Mouse (Mus musculus) embryonic facial prominence, embryonic 13.5 days (tissue): ENCODE data around the gene Pes1. TPM values are rescaled to one million over a fixed set of nuclear protein-coding genes. Genes with fewer than 3 reads are reported as not detected.

Experiments
- ATAC-seq: fragments of 200-750 bp; cut with Nextera tagmentation; 2 replicates; pipeline ENCODE4 v1.8.0; 2017; ENCODE audit warnings: low read depth; ENCODE audit not compliant: insufficient number of reproducible peaks, insufficient read depth, low FRiP score, low TSS enrichment
- H3K27ac ChIP-seq: fragments of 300-500 bp; sonication (generic); 2 replicates; pipeline ENCODE4 v1.5.1; 2015; ENCODE audit warnings: moderate library complexity, mild to moderate bottlenecking, inconsistent platforms
- H3K27me3 ChIP-seq: fragments of 300-500 bp; sonication (generic); 2 replicates; pipeline ENCODE4 v1.6.1; 2015; ENCODE audit warnings: mild to moderate bottlenecking, inconsistent platforms
- H3K36me3 ChIP-seq: fragments of 300-500 bp; sonication (generic); 2 replicates; pipeline ENCODE4 v1.6.1; 2015; ENCODE audit warnings: mild to moderate bottlenecking, inconsistent platforms
- H3K4me1 ChIP-seq: fragments of 300-500 bp; sonication (generic); 2 replicates; pipeline ENCODE4 v1.6.1; 2015; ENCODE audit warnings: inconsistent platforms
- H3K4me2 ChIP-seq: fragments of 300-500 bp; sonication (generic); 2 replicates; pipeline ENCODE4 v1.6.1; 2015; ENCODE audit warnings: moderate library complexity, mild to moderate bottlenecking, inconsistent platforms
- H3K4me3 ChIP-seq: fragments of 300-500 bp; sonication (generic); 2 replicates; pipeline ENCODE4 v1.5.1; 2015; ENCODE audit warnings: mild to moderate bottlenecking, inconsistent platforms
- H3K9ac ChIP-seq: fragments of 300-500 bp; sonication (generic); 2 replicates; pipeline ENCODE4 v1.6.1; 2015; ENCODE audit warnings: mild to moderate bottlenecking, inconsistent platforms
- H3K9me3 ChIP-seq: fragments of 300-500 bp; sonication (generic); 2 replicates; pipeline ENCODE4 v1.6.1; 2016; ENCODE audit warnings: inconsistent platforms
- WGBS: fragments of 180-500 bp; shearing (Covaris S2); methylation state at CpG from one replicate; pipeline ENCODE4 v1.1.7; 2015; ENCODE audit warnings: mixed read lengths; 5-methylcytosine and 5-hydroxymethylcytosine counted together
- polyA plus RNA-seq: library from polyadenylated mRNA; unstranded; fragments of >200 nt; fragmentation: Nextera tagmentation; extraction: Ambion mirVana; gene quantifications from 2 replicates; pipeline ENCODE4 v1.2.1, GENCODE M21; 2015

The Pes1 gene
- polyA plus RNA-seq, 1 experiment from 2014 or later = 80.9 TPM

DNA sequence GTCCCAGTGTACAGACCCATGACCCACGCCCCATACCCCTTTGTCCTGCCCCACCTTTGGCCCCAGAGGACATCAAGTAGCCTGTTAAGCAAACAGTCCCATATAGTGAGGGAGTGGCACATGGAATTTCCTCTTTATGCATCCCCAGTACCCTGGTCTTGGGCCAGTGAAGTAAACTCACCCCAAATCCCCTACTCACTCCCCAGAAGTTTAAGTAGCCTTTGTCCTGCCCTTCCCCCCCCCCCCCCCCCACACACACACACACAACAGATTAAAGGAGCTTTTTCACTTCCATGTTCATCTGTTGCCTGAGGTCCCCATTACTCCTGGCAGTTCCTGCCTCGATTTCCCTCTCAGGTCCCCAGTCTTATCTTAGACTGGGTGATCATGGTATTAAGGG is 59.5 kb downstream of the Pes1 start:
- no peaks in the 10 kb centered on the region for H3K27me3 ChIP-seq
- ATAC-seq = no peak
- no peak overlapping the region for H3K4me2 ChIP-seq
- no peaks in the 10 kb centered on the region for H3K9me3 ChIP-seq
- no peak overlapping the region for H3K27ac ChIP-seq
- no peaks in the 10 kb centered on the region for H3K4me1 ChIP-seq
- WGBS = 78% methylated on average over 2 of the region's 2 CpGs
- no peak overlapping the region for H3K9ac ChIP-seq
- no peaks in the 10 kb centered on the region for H3K36me3 ChIP-seq
- H3K4me3 ChIP-seq = no peak overlapping the region

DNA sequence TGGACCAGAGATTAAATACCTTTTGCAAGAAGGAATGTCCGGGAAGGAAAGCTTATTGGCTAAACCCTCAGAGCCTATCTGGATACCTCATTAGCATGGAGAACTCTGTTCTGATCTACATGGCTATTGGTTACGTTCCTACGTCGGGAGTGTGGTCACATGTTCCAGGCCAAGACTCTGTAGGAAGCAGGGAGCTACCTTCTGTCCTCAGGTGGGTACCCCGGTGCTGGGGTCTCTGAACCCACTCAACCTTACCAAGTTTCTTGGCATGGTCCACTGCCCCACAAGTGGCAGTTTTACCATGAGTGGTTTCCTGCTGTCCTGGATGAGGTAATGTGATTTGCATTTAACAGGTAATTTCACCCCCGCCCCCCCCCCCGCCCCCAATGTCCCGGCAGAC is 63.3 kb downstream of the Pes1 start:
- peaks cover 12% of the 10 kb centered on the region for H3K27me3 ChIP-seq
- H3K4me1 ChIP-seq = 0 out of 2 replicates have a peak, but pooled peaks cover 3% of the 10 kb centered on the region
- H3K36me3 ChIP-seq = no peaks in the 10 kb centered on the region
- no peaks in the 10 kb centered on the region for H3K9me3 ChIP-seq
- no peak for ATAC-seq
- 84% methylated on average over 8 of the region's 8 CpGs for WGBS
- no peak overlapping the region for H3K4me2 ChIP-seq
- no peak overlapping the region for H3K4me3 ChIP-seq
- no peak overlapping the region for H3K9ac ChIP-seq
- H3K27ac ChIP-seq = no peak overlapping the region

DNA sequence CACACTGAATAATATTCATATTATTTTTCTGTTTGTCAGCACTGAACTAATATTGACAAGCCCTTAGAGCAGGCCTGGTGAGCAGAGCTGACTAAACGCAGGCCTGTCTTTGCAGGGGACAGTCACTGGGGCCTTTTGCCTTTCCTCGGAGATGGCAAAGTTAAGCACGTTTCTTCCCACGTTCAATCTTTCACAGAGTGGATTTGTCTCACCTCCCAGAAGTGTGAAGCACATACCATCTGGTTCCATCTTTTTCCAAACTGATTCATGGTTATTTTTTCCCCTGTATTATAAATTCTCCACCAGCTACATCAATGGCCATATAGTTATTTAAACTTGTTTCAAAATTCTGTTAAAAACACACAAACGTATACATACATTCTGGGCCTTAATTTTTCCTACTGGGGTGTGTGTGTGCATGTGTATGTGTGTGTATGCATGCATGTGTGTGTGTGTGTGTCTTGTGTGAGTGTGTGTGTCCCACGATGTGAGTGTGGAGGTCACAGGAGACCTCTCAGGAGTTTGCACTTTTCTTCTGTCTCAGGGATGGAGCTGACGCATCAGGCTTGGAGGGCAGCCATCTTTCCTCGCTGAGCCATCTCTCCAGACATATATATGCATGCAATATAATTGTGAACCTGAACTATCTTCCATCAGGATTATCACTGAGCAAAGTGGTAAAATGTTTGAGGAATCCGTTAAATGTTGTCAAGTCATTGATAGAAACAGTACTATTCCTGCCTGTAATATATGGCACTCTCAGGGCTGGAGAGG is 64.0 kb downstream of the Pes1 start:
- H3K4me1 ChIP-seq = 0 out of 2 replicates have a peak, but pooled peaks cover 3% of the 10 kb centered on the region
- H3K4me3 ChIP-seq = no peak overlapping the region
- H3K9ac ChIP-seq = no peak overlapping the region
- no peak for ATAC-seq
- peaks cover 16% of the 10 kb centered on the region for H3K27me3 ChIP-seq
- H3K36me3 ChIP-seq = no peaks in the 10 kb centered on the region
- WGBS = 79% methylated on average over 9 of the region's 9 CpGs
- no peaks in the 10 kb centered on the region for H3K9me3 ChIP-seq
- no peak overlapping the region for H3K4me2 ChIP-seq
- H3K27ac ChIP-seq = no peak overlapping the region

DNA sequence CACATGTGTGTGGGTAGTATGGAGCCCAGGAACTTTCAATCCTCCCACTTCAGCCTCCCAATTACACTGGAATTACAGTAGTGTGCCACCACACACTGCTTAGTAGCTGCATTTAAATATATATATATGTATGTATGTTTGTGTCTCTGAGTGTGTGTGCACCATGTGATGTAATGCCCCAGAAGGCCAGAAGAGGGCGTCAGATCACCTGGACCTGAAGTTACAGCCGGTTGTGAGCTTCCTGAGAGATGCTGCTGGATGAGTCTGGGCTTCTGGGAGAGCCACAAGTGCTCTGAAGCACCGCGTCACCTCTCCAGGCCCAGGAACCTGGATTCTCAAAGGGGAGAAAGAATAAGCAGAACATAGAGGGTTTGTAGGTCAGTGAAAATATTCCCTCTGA is 65.6 kb downstream of the Pes1 start:
- Histone ChIP-seq H3K27ac (no peak overlapping the region), H3K4me2 (no peak overlapping the region), H3K9ac (no peak overlapping the region), H3K27me3 (peaks cover 16% of the 10 kb centered on the region), H3K9me3 (no peaks in the 10 kb centered on the region), H3K36me3 (no peaks in the 10 kb centered on the region), H3K4me3 (no peak overlapping the region), H3K4me1 (0 out of 2 replicates have a peak, but pooled peaks cover 3% of the 10 kb centered on the region)
- no peak for ATAC-seq
- WGBS = 68% methylated on average over 4 of the region's 4 CpGs

Other genes starting within 250 kb of the Pes1 start
- gene Osbp2, start 100.1 kb upstream of the Pes1 start, polyA plus RNA-seq = 1.7 and 3.0 TPM in 2 replicates
- gene 4921536K21Rik, start 68.9 kb upstream of the Pes1 start, polyA plus RNA-seq = 0.20 TPM in 1 of 2 replicates, not detected in the other
- 8.7 and 9.2 TPM in 2 replicates for gene Dusp18, start 68.7 kb upstream of the Pes1 start, polyA plus RNA-seq
- 7.7 and 8.6 TPM in 2 replicates for gene Slc35e4, start 49.3 kb upstream of the Pes1 start, polyA plus RNA-seq
- gene Tcn2, start 31.8 kb upstream of the Pes1 start, polyA plus RNA-seq = 38.9 and 42.1 TPM in 2 replicates
- gene 4930556J24Rik, start 12.8 kb downstream of the Pes1 start, polyA plus RNA-seq = 0.17 TPM in 1 of 2 replicates, not detected in the other
- gene Gal3st1, start 19.7 kb downstream of the Pes1 start, polyA plus RNA-seq = 2.3 and 2.6 TPM in 2 replicates
- 0.52 and 0.85 TPM in 2 replicates for gene Sec14l4, start 67.5 kb downstream of the Pes1 start, polyA plus RNA-seq
- not detected in 2 replicates for gene Sec14l3, start 100.9 kb downstream of the Pes1 start, polyA plus RNA-seq
- 6.7 and 7.7 TPM in 2 replicates for gene Mtfp1, start 131.5 kb downstream of the Pes1 start, polyA plus RNA-seq
- gene Sec14l2, start 159.4 kb downstream of the Pes1 start, polyA plus RNA-seq = 2.0 and 3.8 TPM in 2 replicates
- gene Rnf215, start 171.2 kb downstream of the Pes1 start, polyA plus RNA-seq = 37.4 and 39.4 TPM in 2 replicates
- gene Ccdc157, start 196.3 kb downstream of the Pes1 start, polyA plus RNA-seq = 8.2 and 9.7 TPM in 2 replicates
- 59.6 and 71.6 TPM in 2 replicates for gene Sf3a1, start 196.4 kb downstream of the Pes1 start, polyA plus RNA-seq
- 39.2 and 39.4 TPM in 2 replicates for gene Tbc1d10a, start 222.8 kb downstream of the Pes1 start, polyA plus RNA-seq